Mouse (Mus musculus) liver, embryonic 14.5 days (tissue): Measurements from ENCODE around the gene Omt2a.

Experiments
- CTCF ChIP-seq: IDR thresholded peaks from 2 replicates; pipeline ENCODE4 v1.5.1; 2016; ENCODE audit warnings: antibody characterized with exemption, low read depth, control low read depth
- EP300 ChIP-seq: IDR thresholded peaks from 2 replicates; pipeline ENCODE4 v1.6.1; 2016; ENCODE audit warnings: antibody characterized with exemption, low read depth

DNA sequence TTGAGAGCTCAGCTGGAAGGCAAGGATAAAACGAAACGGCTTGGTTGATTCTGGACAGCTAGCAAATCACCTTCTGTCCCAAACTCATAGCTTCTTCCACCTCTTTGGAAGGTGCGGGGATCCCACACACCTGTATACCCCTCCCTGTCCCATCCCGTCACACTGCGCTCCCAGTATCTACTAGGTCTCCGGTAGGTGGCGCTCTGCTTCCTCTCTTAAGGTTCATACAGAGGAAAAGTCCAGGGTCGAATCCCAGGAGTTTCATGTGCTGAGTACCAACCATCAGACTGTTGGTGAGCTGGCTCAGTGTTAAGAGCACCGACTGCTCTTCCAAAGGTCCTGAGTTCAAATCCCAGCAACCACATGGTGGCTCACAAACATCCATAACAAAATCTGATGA is 43.5 kb upstream of the Omt2a start:
- TF ChIP-seq EP300: no peak
- peak; percentile 83 for TF ChIP-seq CTCF
